Mouse (Mus musculus) forebrain, embryonic 15.5 days (tissue): ENCODE measurements at regions not wholly inside any gene's neighbourhood (a gene's known extent, or its start where the extent isn't known, plus 50 kb on each side); places are given as distances from the start of the nearest gene placed in this dataset.
A peak's percentile ranks its signal among the peaks of the same experiment; 100 is the strongest.

Experiments
- ATAC-seq: fragments of 200-750 bp; cut with Nextera tagmentation; replicated peaks from 2 replicates; pipeline ENCODE4 v1.8.0; 2017; ENCODE audit warnings: mild to moderate bottlenecking, moderate TSS enrichment, moderate library complexity
- H3K27ac ChIP-seq: fragments of 300-500 bp; sonication (generic); replicated peaks from 2 replicates; pipeline ENCODE4 v1.5.1; 2015; ENCODE audit warnings: mild to moderate bottlenecking, inconsistent platforms
- H3K27me3 ChIP-seq: fragments of 300-500 bp; sonication (generic); 2 replicates; pipeline ENCODE4 v1.6.1; 2015; ENCODE audit warnings: inconsistent platforms
- H3K36me3 ChIP-seq: fragments of 300-500 bp; sonication (generic); 2 replicates; pipeline ENCODE4 v1.6.1; 2015; ENCODE audit warnings: mild to moderate bottlenecking, inconsistent platforms
- H3K4me1 ChIP-seq: fragments of 300-500 bp; sonication (generic); 2 replicates; pipeline ENCODE4 v1.6.1; 2015; ENCODE audit warnings: inconsistent platforms
- H3K4me2 ChIP-seq: fragments of 300-500 bp; sonication (generic); replicated peaks from 2 replicates; pipeline ENCODE4 v1.6.1; 2015; ENCODE audit warnings: mild to moderate bottlenecking, inconsistent platforms
- H3K4me3 ChIP-seq: fragments of 300-500 bp; sonication (generic); 2 replicates; pipeline ENCODE4 v1.5.1; 2015; ENCODE audit warnings: mild to moderate bottlenecking, inconsistent platforms
- H3K9ac ChIP-seq: fragments of 300-500 bp; sonication (generic); replicated peaks from 2 replicates; pipeline ENCODE4 v1.6.1; 2015; ENCODE audit warnings: mild to moderate bottlenecking, inconsistent platforms
- H3K9me3 ChIP-seq: fragments of 300-500 bp; sonication (generic); 2 replicates; pipeline ENCODE4 v1.6.1; 2016; ENCODE audit warnings: inconsistent platforms
- WGBS: fragments of 180-500 bp; shearing (Covaris S2); methylation state at CpG from one replicate; pipeline ENCODE4 v1.1.7; 2015; ENCODE audit warnings: mixed read lengths; 5-methylcytosine and 5-hydroxymethylcytosine counted together

DNA sequence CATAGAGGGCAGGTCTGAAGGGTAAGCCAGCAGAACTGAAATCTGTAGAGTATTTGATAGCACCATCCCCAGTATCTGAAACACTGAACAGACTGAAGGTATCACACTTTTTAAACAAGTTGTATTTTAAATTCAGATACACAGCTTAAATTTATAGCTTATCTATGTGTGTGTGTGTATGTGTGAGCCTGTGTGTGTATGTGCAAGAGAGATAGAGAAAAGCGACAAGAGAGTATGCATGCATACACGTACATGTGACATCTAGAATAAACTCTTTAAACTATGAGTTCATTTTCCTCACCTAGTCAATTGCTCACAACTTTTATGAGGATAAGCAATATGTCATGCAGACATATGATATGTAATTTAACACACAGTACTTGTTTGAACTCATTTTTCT lies 588.7 kb downstream of the Cetn3 start:
- Histone ChIP-seq H3K36me3 (no peaks in the 10 kb centered on the region), H3K4me2 (no peak overlapping the region), H3K4me1 (no peaks in the 10 kb centered on the region), H3K9ac (no peak overlapping the region), H3K4me3 (no peak overlapping the region), H3K27ac (peak overlapping the region; percentile 55; the same call in 1 of the 2 replicates), H3K9me3 (no peaks in the 10 kb centered on the region), H3K27me3 (no peaks in the 10 kb centered on the region)
- 82% methylated on average over 2 of the region's 2 CpGs for WGBS
- peak; percentile 61; the same call in 1 of the 2 replicates for ATAC-seq

DNA sequence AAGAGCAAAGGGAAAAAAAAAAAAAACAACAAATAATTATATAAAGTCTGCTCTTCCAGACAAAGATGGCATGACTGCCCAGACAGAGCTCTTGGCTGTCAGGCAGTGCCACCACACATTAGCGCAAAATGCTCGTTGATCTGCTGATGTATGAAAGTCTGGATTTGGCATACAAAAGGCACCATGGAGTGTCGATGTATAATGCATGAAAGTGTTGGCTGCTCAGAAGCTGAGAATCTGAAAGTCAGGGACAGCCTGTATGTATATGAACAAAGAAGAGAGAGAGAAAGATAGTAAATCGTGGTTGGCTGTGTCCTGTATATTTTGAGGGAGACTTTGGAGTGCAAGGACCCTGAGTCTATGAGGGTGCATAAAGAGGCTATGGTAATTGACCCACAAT lies 589.7 kb downstream of the Cetn3 start:
- ATAC-seq, result peak; percentile 87
- WGBS, result 51% methylated on average over 4 of the region's 4 CpGs
- no peak overlapping the region for H3K9ac ChIP-seq
- H3K4me2 ChIP-seq, result no peak overlapping the region
- no peaks in the 10 kb centered on the region for H3K36me3 ChIP-seq
- H3K9me3 ChIP-seq, result no peaks in the 10 kb centered on the region
- no peaks in the 10 kb centered on the region for H3K4me1 ChIP-seq
- H3K4me3 ChIP-seq, result no peak overlapping the region
- peak overlapping the region; percentile 64 for H3K27ac ChIP-seq
- no peaks in the 10 kb centered on the region for H3K27me3 ChIP-seq

DNA sequence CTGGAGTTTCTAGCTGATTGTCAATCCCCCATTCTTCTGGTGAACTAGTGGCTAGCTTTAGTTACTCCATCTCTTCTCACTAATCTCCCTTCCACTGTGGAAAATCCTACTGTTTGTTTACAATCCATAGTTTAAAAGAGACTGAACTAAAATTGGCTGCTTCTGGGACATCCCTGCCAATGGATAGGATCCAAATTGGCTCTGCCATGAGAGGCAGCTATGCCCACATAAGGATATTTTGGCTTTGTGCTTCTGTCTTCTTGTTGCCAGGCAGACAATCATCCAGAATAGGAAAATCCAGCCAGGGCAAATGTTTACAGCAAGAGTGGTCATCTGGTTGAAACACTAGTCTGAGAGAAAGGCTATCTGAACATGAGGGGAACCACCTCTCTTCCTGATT lies 610.0 kb downstream of the Cetn3 start:
- Histone ChIP-seq H3K36me3 (no peaks in the 10 kb centered on the region), H3K27ac (peak overlapping the region; percentile 54), H3K9ac (no peak overlapping the region), H3K4me1 (no peaks in the 10 kb centered on the region), H3K4me3 (no peak overlapping the region), H3K27me3 (no peaks in the 10 kb centered on the region), H3K4me2 (no peak overlapping the region), H3K9me3 (no peaks in the 10 kb centered on the region)
- ATAC-seq, result peak; percentile 67

DNA sequence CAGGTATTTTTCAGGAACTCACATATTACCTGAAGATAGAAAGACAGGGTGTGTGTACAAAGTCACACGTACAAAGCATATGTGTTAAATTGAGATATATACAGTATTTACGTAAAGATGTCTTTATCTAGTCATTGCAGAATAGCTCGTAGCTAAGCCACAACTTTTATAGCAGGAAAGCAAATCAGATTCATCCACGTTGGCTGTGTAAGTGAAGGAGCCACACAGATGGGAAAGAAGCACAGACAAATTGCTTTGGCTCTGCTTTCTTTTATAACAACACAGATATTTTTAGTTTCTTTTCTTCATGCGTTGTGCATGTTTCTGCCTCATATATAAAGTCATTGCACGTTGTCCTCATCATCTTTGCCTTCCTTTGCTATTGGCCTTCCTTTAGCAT lies 610.6 kb downstream of the Cetn3 start:
- ATAC-seq, result no peak
- Histone ChIP-seq H3K4me1 (no peaks in the 10 kb centered on the region), H3K4me3 (no peak overlapping the region)

DNA sequence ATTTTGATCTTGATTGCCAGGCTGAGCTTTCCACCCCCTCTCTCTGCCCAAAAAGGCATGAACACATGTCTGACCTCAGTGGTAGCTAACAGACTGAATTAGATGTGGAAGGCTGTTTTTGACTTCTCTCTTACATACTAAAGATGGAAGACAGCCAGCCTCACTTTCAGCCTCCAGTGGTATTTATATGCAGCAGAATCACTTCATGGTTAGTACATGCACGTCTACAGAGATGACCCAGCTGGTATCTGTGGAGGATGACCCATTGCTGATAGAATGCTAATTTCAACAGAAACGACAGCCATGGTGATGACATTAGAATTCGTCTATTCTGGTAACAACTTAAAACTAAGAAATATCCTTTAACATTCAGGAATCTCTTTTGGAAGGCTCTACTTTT lies 630.8 kb downstream of the Cetn3 start:
- no peaks in the 10 kb centered on the region for H3K36me3 ChIP-seq
- H3K4me1 ChIP-seq, result no peaks in the 10 kb centered on the region
- H3K9me3 ChIP-seq, result no peaks in the 10 kb centered on the region
- no peak overlapping the region for H3K27ac ChIP-seq
- H3K4me2 ChIP-seq, result no peak overlapping the region
- no peak overlapping the region for H3K4me3 ChIP-seq
- no peak for ATAC-seq
- 83% methylated on average over 3 of the region's 3 CpGs for WGBS
- no peaks in the 10 kb centered on the region for H3K27me3 ChIP-seq
- no peak overlapping the region for H3K9ac ChIP-seq

More for the DNA sequence above, 610.6 kb downstream of the Cetn3 start:
- H3K9me3 ChIP-seq, result no peaks in the 10 kb centered on the region
- H3K9ac ChIP-seq, result no peak overlapping the region
- no peaks in the 10 kb centered on the region for H3K36me3 ChIP-seq
- H3K27ac ChIP-seq, result peak overlapping the region; percentile 54
- no peaks in the 10 kb centered on the region for H3K27me3 ChIP-seq
- 73% methylated on average over 6 of the region's 6 CpGs for WGBS
- H3K4me2 ChIP-seq, result no peak overlapping the region

DNA sequence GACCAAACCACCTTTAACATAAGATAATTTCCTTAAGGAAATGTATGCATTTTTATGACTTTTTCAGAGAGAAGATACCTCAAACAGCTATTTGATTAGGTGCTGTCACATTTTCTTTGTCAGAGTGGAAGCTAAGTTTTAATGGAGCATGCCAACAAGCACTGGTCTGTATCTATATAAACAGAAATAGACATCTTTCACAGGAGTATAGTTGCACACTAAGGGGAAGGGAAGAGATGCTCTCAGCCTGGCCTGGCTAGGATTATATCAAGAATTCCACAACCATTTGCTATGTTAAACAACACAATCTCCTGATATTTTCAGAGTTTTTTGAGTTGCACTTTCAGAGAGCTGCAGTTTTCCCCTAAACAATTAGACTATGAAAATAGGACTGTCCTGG lies 638.1 kb downstream of the Cetn3 start:
- ATAC-seq, result no peak
- Histone ChIP-seq H3K4me1 (peaks cover 16% of the 10 kb centered on the region), H3K27me3 (no peaks in the 10 kb centered on the region), H3K27ac (no peak overlapping the region), H3K9me3 (no peaks in the 10 kb centered on the region), H3K9ac (no peak overlapping the region), H3K36me3 (no peaks in the 10 kb centered on the region), H3K4me2 (no peak overlapping the region), H3K4me3 (no peak overlapping the region)

DNA sequence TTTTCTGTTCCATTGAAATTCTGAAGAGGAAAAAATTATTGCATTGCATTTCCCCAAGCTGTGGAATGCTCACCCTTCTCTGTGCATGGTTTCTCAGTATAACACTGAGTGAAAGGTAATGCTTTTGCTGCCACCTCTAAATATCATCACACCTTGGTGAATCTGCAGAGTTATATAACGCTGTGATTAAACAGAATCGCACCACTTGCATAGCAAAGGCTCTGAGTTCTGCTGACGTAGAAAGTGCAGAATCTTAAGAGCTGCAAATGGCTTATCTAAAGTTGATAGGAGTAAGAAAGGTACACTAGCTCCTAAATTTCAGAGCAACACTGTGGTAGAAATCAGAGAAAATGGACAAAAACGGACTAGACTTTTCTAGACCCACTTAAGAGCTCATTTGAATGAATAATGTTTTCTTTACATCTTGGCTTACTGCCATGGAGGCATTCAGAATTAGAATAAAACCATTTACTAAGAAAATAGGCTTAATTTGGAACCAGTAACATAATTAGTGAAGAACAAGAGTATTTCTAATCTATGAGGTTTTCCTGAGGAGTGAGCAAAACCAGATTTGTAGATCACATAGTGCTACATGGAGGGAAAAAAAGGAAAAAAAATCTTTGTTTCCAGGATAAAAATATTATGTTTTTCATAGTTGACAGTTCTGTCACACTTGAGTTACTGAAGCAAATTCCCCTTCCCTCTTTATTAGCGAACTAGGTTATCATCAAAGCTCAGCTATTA lies 641.2 kb downstream of the Cetn3 start:
- H3K36me3 ChIP-seq, result no peaks in the 10 kb centered on the region
- WGBS, result 41% methylated on average over 5 of the region's 5 CpGs
- no peak overlapping the region for H3K9ac ChIP-seq
- H3K9me3 ChIP-seq, result no peaks in the 10 kb centered on the region
- H3K4me1 ChIP-seq, result peaks cover 16% of the 10 kb centered on the region
- no peak overlapping the region for H3K27ac ChIP-seq
- no peak overlapping the region for H3K4me3 ChIP-seq
- H3K27me3 ChIP-seq, result no peaks in the 10 kb centered on the region
- 0 out of 2 replicates have a peak, but pooled peaks have one; percentile 23 for ATAC-seq
- 0 out of 2 replicates have a peak overlapping the region, but pooled peaks have one; percentile 5 for H3K4me2 ChIP-seq

DNA sequence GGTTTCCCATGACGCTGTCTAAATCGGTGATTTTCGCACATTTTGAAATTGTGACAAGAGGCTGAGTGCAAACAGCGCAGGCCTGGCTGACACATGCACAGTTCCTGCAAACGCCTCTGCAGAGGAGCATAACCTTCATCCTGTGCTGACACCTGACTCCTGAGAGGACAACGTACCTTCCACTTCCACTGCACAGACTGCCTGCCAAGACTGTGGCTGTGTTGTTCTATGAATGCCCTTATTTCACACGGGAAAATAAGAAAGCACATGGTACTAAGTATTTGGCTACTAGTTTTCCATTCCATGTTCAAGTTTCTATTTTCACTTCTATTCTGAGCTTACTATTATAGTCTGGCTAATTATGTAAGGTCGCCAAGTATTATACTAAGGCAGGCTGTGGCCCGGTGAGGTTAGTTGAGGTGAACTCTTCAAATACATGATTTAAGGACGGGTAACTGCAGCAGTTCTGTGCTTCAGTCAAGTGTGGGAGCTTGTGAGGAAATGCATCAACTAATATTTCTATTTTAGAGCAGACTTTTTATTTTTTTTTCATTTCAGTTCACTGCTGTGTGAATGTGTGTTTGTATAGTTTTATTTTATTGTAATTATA lies 642.0 kb downstream of the Cetn3 start:
- 35% methylated on average over 10 of the region's 10 CpGs for WGBS
- peak; percentile 75 for ATAC-seq

DNA sequence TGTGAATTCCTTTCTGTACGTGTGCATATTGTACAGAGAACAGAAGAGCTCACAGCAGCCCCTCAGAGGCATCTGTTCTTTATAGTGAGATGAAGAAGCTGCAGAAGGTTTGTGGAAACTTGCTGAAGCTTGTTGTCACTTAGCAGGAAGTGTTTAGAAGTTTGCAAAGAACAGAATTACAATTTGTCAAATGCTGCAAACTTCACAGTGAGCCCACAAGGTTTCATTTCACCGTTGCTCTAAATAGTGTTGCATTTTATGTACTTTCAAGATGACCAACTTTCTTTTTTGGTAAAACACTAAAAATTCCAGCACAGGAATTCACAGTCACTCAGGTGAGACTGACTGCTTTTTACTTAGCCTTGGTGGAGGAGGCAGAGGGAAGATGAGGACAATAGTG lies 649.5 kb downstream of the Cetn3 start:
- Histone ChIP-seq H3K9me3 (no peaks in the 10 kb centered on the region), H3K4me2 (no peak overlapping the region), H3K4me3 (no peak overlapping the region), H3K27me3 (no peaks in the 10 kb centered on the region), H3K36me3 (no peaks in the 10 kb centered on the region), H3K27ac (no peak overlapping the region), H3K9ac (no peak overlapping the region), H3K4me1 (no peaks in the 10 kb centered on the region)
- WGBS, result 60% methylated on average over 2 of the region's 2 CpGs
- no peak for ATAC-seq

More for the DNA sequence above, 642.0 kb downstream of the Cetn3 start:
- Histone ChIP-seq H3K4me3 (no peak overlapping the region), H3K9me3 (no peaks in the 10 kb centered on the region), H3K9ac (no peak overlapping the region), H3K4me2 (0 out of 2 replicates have a peak overlapping the region, but pooled peaks have one; percentile 5), H3K36me3 (no peaks in the 10 kb centered on the region), H3K27ac (no peak overlapping the region), H3K4me1 (peaks cover 16% of the 10 kb centered on the region), H3K27me3 (no peaks in the 10 kb centered on the region)

DNA sequence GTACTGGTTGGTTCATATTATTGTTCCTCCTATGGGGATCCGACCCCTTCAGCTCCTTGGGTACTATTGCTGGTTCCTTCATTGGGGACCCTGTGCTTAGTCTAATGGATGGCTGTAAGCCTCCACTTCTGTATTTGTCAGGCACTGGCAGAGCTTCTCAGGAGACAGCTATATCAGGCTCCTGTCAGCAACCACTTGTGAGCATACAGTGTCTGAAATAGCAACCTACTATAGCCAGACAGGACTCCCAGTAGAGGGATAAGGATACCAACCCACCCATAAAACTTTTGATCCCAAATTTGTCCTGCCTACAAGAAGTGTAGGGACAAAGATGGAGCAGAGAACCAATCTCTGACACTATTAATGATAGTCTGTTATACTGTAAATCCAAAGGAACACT lies 656.4 kb downstream of the Cetn3 start:
- 97% methylated on average over 1 of the region's 1 CpGs for WGBS
- ATAC-seq, result no peak
- no peaks in the 10 kb centered on the region for H3K9me3 ChIP-seq
- H3K4me2 ChIP-seq, result no peak overlapping the region
- no peak overlapping the region for H3K9ac ChIP-seq
- no peaks in the 10 kb centered on the region for H3K4me1 ChIP-seq
- H3K36me3 ChIP-seq, result no peaks in the 10 kb centered on the region
- no peaks in the 10 kb centered on the region for H3K27me3 ChIP-seq
- no peak overlapping the region for H3K4me3 ChIP-seq
- no peak overlapping the region for H3K27ac ChIP-seq

DNA sequence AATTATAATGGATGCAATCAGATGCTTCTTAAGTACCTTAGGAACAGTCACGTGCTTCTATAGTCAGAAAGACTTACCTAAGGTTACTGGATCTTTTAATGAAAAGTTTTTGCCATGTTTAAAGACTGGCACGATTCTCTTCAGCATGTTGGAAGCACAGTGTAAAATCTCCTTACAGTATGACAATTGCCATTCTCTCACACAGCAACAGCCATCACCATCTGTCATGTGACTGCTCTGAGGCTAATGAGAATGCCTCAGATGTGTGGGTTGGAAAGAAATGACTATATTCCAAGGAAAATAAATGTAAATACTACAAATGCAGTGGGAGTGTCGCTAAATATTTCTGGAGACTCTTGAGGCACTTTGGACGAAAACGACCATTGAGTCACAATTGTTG lies 670.8 kb downstream of the Cetn3 start:
- H3K36me3 ChIP-seq, result no peaks in the 10 kb centered on the region
- no peak overlapping the region for H3K9ac ChIP-seq
- H3K4me2 ChIP-seq, result no peak overlapping the region
- no peaks in the 10 kb centered on the region for H3K9me3 ChIP-seq
- H3K27me3 ChIP-seq, result no peaks in the 10 kb centered on the region
- WGBS, result 69% methylated on average over 5 of the region's 5 CpGs
- H3K27ac ChIP-seq, result no peak overlapping the region
- no peaks in the 10 kb centered on the region for H3K4me1 ChIP-seq
- no peak for ATAC-seq
- H3K4me3 ChIP-seq, result no peak overlapping the region

DNA sequence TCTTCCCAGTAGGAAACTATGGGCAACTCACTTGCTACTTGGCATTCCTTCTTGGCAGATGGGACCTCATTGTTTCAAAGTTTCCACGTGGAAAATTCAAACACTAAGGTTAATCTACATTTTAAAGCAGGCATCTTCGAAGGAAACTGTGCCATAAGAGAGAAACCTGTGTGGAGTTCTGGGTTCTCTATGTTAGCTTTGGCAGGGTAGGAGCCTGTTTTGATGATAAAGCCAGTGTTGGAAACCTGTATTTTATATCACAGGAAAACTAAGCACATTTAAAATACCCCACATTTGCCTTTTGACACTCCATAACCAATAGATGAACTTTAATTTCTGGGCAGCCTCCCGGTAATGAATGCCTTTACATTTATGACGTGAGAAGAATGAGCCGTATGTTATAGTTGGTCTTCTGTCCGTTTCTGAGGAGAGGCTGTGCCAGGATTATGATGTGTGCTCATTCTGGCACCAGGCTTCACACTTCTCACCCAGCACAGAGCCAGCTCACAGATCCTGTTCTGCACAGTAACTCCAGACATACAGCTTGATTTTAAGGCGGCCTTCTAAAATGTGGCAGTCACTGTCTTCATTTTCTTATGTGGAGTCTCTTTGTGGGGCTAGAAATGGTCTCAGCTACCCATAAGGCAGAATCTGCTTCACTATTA lies 700.5 kb downstream of the Cetn3 start:
- H3K4me3 ChIP-seq, result no peak overlapping the region
- H3K36me3 ChIP-seq, result no peaks in the 10 kb centered on the region
- no peak overlapping the region for H3K9ac ChIP-seq
- WGBS, result 60% methylated on average over 7 of the region's 7 CpGs
- H3K4me2 ChIP-seq, result no peak overlapping the region
- ATAC-seq, result no peak
- no peaks in the 10 kb centered on the region for H3K9me3 ChIP-seq
- no peaks in the 10 kb centered on the region for H3K4me1 ChIP-seq
- H3K27ac ChIP-seq, result 0 out of 2 replicates have a peak overlapping the region, but pooled peaks have one; percentile 0
- no peaks in the 10 kb centered on the region for H3K27me3 ChIP-seq
